Mouse (Mus musculus): ENCODE measurements around the gene Gm6169.
"Not testable (repeated sequence)": the region's sequence is repeated elsewhere in the genome, so short reads cannot be mapped to it uniquely, and the experiment has no call there.

Gene Gm6169

DNA sequence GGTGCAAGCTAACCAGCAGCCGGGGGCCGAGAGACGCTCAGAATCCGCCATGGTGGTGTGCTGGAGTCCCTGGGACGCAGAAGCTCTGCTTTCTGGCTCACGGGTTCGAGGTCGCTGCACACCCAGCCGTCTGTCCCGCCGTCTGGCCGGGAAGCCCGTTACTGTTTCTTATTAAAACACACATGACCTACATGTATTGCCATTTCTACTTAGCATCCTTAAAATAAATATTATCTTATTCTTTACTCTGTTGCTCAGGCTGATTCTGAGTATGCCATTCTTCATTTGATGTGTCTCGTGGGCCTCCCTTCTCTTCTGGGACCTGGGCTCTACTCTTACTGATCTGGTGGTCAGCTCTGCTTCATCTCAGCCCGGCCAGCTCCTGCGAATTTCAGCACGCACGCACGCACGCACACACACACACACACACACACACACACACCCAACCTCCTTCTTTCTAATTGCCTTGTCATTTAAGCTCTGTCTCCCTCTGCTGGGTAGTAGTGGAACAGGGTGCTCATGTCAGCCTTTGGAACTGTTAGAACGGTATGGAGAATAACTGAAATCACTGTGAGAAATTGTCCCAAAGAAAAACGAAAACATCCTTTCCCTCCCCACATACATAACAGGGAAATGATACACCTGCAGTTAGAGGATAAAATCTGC, at the start of gene Gm6169:
Gene Gm6169 (minus strand): TSS at position 51 of the 666 bp plus-strand sequence.
- in situ Hi-C loops (cut with MseI, MboI) = no loop called here

DNA sequence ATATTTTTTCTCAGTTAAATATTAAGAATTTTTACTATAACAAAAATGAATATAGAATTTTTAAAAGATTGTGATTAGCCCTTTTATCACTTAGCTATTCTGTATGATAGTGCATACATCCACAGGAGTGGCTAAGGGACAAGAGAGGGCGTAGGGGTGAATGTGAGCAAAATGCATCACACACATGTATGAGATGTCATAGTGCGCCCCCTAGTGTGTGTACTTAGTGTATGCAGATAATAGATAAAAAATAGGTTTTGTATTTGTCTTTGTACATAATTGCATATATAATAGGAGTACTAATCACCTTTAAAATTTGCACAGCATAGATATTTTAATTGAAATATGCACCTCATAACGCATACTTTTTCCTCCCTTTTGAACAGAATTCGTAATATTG, 46.8 kb upstream of the Gm6169 start:
- in situ Hi-C loops (cut with MseI, MboI) = no loop called here

DNA sequence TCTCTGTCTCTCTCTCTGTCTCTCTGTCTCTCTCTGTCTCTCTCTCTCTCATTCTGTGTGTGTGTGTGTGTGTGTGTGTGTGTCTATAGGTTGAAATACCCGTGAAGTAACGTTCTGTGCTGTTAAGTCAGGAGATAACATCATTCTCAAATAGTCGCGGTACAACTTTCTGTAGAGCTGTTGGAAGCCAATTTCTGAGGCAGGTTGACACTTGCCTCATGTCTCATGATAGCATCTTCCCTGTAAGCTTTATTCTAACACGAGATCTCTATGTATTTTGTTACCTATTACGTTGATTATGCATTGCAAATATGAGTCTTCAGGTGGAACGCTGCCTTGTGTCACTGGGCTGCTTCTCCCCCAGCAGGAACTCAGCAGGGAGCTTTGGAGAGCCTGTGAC, 43.3 kb upstream of the Gm6169 start:
- in situ Hi-C loops (cut with MseI, MboI) = no loop called here

DNA sequence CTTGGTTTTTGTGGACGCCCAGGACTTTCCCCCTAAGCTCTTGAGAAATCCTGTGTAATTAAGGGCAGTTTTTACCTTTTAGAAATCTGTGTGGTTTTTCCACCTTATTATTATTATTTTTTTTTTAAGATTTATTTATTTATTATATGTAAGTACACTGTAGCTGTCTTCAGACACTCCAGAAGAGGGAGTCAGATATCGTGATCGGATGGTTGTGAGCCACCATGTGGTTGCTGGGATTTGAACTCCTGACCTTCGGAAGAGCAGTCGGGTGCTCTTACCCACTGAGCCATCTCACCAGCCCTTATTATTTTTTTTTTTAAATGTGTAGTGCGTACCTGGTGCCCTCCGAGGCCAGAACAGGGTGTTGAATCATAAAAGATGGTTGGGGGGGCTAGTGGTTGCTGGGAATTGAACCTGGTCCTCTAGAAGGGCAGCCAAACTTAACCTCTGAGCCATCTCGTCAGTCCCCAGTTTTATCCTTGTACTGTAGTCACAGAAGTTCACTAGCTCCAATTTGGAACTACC, 39.4 kb upstream of the Gm6169 start:
- in situ Hi-C loops (cut with MseI, MboI) = not testable (repeated sequence)

DNA sequence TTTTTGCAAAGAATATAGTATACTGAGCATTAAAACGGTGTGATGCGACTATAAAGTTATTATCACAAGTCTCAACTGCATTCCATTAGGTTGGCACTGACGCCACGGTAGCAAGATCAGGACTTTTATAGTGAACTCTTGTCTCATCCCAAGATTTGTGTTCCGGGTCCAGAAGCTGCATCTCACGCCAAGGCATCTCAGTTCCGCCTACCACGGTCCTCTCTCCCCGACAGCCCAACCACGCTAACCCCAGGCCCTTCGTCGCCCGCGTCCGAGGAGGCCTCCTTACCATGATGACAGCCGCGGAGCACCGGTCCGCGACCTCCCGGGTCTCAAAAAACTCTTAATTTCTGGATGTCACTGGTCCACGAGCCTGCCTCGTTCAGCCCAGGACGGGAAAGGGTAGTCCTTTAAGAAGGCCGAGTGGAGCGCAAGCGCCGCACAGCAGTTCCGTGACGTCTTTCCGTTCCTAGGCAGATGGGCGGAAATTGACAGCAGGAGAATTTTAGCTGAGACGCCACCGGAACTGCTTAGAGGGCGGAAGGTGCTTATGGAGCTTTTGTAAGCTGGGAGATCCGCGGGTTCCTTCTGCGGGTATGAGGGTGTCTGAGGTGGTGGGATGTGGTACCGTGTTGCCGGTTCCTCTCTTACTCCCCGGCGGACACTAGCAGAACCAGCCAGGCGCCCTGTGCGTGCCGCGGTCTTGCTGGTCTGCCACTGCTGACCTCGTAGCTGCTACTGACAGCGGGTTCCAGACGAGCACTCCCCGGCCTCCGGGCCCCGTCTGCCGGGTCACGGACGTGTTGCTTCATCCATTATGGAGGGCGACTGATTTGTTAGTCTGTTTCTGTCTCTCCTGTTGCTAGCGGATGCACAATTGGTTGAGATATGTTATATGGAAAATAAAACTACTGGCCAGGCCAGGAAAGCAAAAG, 38.7 kb upstream of the Gm6169 start, which contains the start of the genes Gfm2 and Nsa2:
Gene Gfm2 (plus strand): TSS at position 472 of the 935 bp plus-strand sequence.
Gene Nsa2 (minus strand): TSS at position 472 of the 935 bp plus-strand sequence.
- in situ Hi-C loops (cut with MseI, MboI) = no loop called here

DNA sequence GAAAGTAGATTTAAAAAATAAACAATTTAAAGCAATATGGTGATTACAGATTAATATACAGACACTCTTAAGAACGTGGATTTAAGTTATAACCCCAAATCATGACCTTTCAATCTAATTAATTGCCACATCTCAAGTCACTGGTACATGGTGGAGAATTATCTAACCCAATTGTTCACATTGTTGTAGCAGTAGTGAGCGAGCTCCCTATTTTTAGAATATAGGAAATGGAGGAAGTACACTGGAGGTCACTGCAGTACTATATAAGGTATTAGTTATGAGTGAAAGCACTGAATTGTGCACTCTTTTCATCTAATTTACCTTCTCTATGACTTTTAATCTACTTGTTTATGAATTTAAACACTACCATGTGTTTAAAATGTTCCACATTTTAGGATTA, 31.4 kb upstream of the Gm6169 start:
- in situ Hi-C loops (cut with MseI, MboI) = not testable (repeated sequence)

DNA sequence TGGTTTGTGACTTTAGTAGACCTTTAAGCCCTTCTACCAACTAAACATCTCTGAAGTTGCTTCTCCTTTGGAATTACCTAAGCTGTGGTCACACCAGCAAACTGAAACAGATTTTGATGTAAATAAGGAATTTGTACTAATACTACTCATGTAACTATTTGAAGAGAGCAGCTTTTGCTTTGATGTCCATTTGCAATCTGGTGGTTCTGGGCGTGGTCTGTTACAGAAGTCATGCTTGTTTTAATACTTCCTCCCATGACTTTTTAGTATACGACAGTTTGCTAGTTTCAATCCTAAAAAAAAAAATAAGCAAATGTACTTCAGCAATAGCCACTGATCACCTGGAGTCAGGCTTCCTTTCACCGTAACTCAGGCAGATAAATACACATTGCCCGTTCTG, 30.6 kb upstream of the Gm6169 start:
- in situ Hi-C loops (cut with MseI, MboI) = not testable (repeated sequence)

DNA sequence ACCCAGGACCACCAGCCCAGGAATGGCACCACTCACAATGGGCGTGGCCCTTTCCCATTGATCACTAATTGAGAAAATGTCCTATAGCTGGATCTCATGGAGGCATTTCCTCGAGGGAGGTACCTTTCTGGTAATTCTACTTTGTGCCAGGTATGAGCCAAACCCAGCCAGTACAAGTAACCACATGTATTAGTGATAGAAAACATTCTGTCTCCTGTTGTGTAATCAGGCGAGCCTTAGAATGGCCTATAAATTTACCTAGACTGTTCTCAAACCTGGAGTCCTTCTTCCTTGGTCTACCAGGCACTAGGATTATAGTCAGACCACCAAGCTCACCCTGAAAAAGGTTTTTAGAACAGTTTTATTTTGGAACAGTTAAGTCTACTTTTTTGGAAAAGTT, 22.3 kb upstream of the Gm6169 start:
- in situ Hi-C loops (cut with MseI, MboI) = no loop called here

DNA sequence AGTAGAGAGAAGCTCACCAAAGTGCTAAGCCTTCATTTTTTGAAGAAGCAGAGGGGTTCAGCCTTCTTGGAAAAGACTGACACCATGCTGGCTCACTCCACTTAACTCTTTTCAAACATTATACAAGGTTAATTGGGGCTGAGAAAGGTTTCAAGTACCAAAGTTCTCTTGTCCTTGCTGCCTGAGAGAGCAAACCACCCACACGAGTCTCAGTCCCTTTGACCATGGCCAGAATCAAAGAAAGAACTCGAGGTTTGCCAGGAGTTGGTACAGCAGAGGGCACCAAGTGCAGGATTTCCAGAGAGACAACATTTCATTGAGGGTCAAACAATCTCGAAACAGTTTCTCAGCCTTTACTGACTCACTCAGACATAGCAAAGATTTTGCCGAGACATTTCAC, 10.0 kb upstream of the Gm6169 start:
- in situ Hi-C loops (cut with MseI, MboI) = no loop called here

DNA sequence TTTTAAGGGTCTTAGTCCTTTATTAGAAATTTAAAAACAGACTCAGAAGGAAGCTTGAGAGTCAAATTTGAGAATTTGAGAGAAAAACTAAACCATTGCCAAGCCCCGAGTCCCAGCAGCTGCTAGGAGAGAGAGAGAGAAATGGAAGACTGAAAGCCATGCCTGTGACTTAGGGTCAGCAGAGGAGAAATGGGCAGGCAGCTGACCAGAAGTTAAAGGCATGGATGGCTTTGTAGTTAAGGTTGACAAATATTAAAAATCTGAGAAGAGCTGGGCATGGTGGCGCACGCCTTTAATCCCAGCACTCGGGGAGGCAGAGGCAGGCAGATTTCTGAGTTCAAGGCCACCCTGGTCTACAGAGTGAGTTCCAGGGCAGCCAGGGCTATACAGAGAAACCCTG, 8.7 kb upstream of the Gm6169 start:
- in situ Hi-C loops (cut with MseI, MboI) = not testable (repeated sequence)

DNA sequence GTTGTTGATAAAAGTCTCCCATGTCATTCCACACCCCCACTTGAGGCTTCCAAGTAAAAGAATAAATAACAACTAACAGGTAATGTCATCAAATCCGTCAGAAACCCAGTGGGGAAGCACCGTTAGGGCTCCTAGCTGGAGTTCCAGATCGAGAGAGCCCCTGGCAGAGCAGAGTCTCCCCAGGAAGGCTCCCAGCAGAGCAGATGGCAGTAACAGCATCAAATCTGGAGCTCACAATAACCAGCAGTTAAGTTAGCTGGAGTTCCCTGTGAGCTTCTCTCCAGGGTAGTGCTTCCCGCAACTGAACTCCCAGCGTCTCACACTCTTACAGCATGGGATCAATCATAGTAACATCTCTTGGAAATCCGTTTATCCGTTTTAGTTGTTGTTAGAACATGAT, 6.0 kb upstream of the Gm6169 start:
- in situ Hi-C loops (cut with MseI, MboI) = no loop called here

DNA sequence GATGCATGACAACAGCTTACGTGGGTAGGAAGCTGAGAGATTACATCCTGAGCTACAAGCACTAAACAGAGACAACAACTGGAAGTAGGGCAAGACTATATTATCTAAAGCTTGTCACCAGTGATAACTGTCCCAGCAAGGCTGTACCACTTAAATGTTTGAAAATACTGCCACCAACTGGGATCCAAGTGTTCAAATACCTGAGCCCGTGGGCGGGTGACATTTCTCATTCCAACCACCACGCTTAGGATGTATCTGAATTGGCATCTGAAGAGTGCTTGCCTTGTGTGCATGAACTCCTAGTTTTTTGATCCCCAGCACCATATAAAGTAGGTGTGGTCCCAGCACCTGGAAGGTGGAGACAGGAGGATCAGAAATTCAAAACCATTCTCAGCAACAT, 3.3 kb downstream of the Gm6169 start:
- in situ Hi-C loops (cut with MseI, MboI) = no loop called here

DNA sequence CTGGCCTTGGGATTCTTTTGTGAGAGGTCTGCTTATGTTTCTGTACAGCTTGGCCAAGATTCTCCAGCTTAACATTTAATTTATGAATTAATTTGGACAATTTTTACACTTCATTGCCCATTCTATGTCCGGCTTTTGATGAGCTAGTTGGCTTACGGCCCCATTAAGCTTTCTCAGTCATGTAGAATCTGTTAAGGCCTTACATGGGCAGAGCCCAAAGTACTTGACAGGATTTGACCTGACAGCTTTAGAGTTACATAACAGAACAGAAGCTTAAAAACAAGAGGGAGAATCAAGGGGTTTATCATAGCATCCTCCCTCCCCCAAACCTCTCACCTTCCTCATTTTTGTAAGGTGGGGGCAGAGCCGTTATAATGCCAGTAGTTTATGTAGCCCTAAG, 10.9 kb downstream of the Gm6169 start:
- in situ Hi-C loops (cut with MseI, MboI) = no loop called here

DNA sequence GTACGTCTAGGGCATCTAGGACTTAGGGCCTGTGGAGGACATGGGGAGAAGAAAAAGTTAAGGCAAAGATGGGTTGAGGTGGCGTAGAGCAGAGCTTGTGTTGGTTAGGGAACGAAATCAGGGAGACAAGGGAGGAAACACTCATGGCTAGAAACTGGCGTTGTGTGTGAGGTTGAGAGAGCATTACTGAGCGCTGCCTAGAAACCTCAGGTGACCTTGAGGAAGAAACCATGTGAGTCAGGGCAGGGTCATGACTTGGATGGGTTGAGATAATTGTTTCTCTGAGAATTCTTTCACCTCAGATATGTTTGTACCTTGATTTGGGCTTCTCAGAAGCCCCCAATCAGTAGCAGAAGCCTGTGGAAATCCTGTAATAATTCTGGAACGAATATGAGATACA, 11.6 kb downstream of the Gm6169 start:
- in situ Hi-C loops (cut with MseI, MboI) = no loop called here

DNA sequence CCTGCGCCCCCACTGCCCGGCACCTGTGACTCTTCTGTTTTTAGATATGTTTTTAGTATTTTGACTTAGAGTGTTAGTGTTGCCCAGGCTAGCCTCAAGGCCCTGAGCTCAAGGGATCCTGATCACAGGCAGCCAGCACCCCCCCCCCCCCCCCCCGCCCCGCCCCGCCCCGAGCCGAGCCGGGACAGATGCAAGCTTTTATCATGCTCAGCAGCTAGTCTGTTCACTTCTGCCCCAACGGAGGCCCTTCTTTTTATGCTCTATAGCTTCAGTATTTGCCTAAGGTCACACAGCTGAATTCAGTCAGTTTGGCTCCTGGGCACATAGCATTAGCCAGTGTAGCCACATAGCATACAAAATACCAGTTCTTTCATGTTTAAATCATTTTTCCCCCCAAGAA, 12.7 kb downstream of the Gm6169 start:
- in situ Hi-C loops (cut with MseI, MboI) = no loop called here

DNA sequence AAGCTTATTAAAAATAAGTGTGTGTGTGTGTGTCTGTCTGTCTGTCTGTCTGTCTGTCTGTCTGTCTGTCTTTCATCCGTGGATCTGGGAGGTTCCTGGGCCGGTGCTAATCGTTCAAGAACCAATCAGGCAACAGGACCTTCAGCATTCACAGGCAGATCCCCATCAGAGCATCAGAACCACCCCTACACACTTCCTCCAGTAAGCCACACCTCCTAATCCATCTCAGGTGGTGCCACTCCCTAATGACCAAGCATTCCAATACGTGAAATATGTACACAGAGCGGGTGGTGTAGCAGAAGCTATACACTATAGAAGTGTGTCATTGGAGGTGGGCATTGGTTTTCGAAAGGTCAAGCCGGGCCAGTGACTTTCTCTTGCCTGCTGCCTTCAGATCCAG, 16.6 kb downstream of the Gm6169 start:
- in situ Hi-C loops (cut with MseI, MboI) = no loop called here

DNA sequence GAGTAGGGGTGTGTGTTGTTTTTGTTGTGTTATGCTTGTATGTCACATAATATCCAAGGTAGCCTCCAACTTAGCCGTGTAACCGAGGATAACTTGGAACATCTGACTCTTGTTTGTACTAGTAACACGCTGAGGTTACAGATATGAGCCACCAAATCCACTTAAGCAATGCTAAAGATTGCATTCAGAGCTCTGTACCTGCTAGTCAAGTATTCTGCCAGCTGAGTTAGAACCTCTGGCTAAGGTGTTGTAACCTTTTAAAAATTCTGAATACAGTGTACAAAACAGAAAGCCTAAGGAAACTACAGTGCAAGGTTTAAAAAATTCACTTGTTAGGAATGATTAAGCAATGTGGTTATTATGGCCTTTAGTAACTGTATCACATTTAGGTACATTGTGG, 18.4 kb downstream of the Gm6169 start:
- in situ Hi-C loops (cut with MseI, MboI) = no loop called here

DNA sequence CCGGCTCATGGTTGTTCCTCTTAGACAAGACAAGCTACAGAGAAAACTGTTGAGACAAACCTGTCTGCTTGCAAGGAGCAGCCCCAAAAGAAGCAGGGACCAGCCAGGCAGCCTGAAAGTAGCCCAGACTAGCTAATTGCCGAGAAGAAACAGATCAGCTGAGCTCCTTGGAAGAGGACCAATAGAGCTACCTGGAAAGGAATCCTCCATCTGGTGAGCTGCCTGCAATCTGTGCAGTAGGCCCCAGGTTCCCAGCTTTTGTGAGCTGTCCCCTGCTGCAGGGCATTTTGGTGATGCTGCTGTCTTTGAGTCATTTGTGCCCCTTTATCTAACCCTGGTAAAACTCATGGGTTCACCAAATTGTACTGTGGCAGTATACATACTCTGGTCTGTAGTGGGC, 18.8 kb downstream of the Gm6169 start:
- in situ Hi-C loops (cut with MseI, MboI) = no loop called here

DNA sequence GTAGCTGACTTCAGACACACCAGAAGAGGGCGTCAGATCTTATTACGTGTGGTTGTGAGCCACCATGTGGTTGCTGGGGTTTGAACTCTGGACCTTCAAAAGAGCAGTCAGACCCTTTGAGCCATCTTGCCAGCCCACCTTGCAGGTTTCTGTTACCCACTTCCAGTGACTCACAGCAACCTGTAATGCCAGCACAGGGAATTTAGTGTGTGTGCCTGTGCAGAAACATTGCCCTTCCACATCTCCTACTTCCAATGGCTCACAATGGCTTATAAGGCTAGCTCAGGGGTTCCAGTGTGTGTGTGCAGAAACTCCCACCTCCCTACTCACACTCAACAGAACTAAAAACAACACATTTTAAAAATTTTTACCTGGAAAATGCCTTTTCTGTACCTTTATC, 21.5 kb downstream of the Gm6169 start:
- in situ Hi-C loops (cut with MseI, MboI) = no loop called here

DNA sequence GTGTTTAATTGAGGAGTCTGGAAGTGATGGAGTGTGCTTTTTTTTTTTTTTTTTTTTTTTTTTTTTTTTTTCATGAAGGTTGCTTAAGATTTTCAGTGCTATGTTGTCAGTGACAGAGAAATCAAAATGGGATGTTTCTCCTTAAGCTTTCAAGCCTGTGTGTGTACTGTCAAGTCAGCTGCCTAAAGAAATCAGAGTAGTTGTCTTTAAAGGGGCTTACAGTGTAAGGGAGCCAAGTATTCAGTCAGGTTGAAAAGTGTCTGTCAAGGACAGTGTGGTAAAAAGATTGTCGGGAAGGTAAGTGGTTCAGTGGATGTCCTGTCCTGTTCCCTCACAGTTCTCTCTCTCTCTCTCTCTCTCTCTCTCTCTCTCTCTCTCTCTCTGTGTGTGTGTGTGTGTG, 25.5 kb downstream of the Gm6169 start:
- in situ Hi-C loops (cut with MseI, MboI) = no loop called here

DNA sequence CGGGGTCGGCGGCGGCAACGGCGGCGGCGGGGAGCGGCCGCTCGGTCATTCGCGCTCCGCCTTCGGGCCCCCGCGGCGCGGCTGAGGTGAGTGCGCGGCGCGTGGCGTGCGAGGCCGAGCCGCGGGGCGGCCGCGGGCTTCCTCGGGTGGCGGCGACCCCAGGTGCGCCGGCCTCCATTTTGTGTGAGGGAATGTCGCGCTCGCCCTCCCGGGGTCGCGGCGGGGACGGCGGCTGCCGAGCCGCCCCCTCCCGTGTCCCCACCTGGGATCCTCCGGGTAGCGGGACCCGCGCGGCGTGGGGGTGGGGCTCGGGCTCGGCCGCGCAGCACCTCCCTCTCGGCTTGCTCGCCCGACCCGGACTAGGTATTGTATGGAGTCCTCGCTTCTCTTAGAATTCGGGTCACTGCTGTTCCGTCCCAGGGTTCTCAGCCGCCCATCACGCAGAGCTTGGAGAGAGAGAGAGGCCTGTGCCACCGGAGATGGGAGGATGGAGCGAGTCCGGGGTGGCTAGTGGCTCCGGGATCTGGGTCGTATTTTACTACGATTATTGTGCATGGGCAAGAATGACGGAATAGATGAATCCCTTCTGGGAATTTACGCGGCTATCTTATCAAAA, 27.3 kb downstream of the Gm6169 start:
- in situ Hi-C loops (cut with MseI, MboI) = no loop called here

DNA sequence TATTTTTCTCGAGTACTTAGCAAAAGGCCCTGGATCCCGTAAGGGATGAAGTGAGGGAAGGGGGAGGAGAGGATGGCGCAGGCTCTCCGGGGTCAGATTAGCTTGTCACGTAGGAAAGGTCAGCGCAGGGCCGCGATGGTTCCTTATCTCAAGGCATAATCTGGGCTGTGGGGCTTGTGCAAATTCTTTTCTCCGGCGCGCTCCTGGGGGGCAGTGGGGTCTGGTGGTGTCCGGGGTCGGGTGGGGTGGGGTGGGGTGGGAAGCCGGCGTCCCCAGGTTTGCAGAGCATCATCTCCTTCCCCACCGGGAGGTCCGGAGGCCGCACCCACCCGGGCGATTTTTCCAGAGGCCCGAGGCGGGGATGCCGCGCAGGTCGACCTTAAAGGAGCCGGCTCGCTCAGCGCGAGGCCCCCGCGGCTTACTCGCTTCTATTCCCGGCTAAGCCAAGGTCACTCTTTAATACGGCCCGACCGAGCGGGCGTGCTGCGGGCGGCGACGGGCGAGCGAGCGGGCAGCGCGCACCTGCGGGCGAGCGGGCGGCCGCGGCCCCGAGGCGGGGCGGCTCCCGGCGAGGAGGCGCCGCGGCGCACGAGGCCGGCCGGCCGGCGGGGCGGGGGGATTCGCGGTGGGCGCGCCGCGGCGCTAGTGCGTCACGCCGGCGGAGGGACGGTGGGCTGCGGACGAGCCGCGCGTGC, 28.0 kb downstream of the Gm6169 start:
- in situ Hi-C loops (cut with MseI, MboI) = no loop called here

All from mouse trophoblast stem cell (cell line).